Mouse (Mus musculus): ENCODE measurements around the gene Igflr1.

The Igflr1 gene

DNA sequence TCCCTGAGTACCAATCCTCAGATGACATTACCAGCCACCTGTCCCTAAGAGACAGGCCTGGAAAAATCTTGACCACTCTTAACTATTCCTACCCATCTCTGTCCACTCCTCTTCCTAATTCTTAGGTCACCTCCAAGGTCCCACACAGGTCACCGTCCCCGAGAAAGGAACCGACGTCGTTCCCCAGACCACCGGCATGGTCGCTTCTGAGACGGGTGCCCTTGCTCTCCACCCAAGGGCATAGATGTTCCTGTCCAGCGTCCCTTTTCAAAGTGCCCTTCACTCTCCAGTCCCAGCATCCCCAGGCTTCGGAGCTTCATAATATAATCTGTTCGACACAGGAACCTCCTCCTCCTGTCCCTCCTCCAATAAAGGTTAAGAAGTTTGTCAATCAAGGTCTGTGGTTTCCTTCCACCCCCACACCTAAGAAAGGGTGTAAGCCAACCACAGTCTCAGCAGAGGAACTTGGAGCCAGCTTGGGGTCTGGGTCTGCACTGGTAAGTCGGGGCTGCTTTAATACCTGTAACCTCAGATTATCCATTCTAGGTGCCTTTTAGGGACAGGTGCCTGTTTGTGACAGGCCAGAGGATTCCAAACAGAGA is at the start of gene Igflr1:
Igflr1 (plus strand) TSS at position 458 of the 602 bp plus-strand sequence.
- ATAC-seq (ENCODE audit: insufficient number of reproducible peaks, low FRiP score, low TSS enrichment) = no peak

DNA sequence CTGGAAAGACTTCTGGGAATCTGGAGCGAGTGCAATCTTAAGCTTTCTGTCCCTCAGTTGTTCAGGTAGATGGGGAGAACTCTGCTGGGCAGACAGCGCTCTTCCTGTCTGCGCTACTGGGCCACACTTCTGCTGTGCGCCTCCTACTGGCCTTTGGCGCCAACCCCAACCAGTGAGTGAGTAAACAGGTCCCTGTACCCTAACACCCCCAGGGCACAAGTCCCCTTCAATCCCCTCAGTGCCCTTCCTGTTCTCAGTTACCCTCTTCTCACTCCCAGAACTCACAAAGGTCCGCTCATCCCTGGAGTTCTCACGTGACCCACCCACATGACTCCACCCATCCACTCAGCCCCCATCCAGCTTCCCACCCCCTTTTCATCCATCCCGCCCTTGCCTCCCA is 46.9 kb upstream of the Igflr1 start:
- ATAC-seq (ENCODE audit: insufficient number of reproducible peaks, low FRiP score, low TSS enrichment) = no peak

DNA sequence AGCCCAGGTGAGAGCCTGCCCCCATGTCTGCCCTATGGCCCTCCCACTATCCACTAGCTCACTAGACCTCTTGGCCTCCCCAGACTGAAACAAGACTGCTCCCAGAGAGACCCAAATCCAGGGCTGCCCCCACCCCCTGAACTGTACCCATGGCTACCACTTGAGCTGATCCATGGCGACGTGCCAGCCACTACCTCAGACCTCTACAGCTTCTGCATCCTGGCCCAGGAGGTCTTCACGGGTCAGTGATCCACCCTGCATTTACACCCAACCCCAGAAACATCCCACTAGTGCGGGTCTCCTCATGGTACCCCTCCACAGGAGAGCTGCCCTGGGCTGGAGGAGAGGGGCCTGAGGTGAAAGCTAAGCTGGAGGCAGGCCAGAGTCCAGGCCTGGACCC is 44.8 kb upstream of the Igflr1 start:
- no peak for ATAC-seq (ENCODE audit: insufficient number of reproducible peaks, low FRiP score, low TSS enrichment)

DNA sequence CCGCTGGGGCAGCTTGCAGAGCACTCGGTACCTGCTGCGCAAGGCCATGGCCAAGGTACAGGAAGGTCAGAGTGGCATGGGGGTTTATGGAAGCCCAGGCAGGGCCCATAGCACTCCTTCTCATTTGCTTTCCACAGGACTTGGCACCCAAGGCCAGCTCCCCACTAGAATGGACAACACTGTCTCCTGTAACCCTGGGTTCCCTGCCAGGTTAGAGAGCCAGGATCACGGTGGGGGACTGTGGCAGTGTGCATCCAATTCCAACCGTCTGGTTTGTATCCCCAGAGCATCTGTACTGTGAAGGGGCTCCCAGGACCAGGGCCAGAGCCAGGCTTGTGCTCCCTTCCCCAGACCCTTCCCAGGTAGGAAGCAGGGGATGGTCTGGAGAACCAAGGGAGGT is 44.4 kb upstream of the Igflr1 start:
- peak; percentile 36; the same call in 1 of the 2 replicates for ATAC-seq (ENCODE audit: insufficient number of reproducible peaks, low FRiP score, low TSS enrichment)

DNA sequence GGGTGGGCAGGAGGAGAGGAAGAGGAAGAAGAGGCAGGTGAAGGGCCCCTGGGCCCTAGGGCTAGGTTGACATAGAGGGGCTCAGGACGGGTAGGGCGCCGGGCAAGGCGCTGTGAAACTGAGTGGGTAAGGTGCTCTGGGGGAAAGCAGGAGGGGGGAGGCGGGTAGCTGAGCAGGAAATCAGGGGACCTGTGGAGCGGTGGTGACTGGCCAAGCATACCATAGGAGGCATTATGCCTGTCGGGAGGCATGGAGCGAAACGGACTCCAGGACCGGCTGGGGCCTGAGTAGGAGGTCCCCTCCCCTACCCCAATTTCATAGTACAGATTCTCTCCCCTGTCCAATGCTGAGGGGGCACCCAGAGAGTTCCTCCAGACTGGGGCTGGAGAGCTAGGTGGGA is 42.4 kb upstream of the Igflr1 start:
- ATAC-seq (ENCODE audit: insufficient number of reproducible peaks, low FRiP score, low TSS enrichment) = no peak

DNA sequence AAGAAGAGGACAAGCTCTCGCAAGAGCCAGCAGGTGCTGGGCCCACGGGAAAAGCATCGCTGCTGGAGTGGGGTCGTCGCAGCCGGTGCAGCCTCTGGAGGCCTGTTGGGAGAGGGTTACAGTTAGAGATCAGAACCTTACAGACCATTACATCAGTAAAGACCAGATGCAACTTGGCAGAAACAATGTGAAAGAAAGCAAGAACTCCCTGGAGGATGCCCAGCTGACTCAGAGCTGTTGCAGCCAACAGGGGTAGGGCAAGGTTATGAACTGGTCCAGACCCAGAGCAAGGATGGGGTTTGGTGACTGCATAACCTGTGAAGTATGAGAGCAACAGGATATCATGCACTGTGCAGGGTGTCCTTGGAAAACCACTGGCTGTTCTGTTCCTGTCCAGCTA is 40.7 kb upstream of the Igflr1 start:
- ATAC-seq (ENCODE audit: insufficient number of reproducible peaks, low FRiP score, low TSS enrichment) = no peak

DNA sequence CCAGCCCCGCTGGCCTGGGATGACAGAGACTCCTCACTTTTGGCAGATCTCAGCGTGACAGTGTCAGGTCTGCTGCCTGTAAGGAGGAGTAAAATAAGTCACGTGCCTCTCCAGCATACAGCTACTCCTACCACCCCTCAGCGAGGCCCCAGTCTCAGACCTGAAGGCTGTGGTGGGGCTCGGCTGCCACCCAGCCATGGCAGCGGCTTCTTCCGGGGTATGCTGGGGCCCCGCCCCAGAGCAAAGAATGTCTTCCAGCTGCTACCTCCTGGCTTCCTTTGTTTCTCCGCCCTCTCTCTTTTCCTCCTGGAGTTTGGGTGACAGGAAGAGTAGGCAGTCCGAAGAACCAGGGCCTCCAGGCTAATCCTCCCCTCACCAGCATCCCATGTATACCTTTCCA is 39.3 kb upstream of the Igflr1 start:
- no peak for ATAC-seq (ENCODE audit: insufficient number of reproducible peaks, low FRiP score, low TSS enrichment)

DNA sequence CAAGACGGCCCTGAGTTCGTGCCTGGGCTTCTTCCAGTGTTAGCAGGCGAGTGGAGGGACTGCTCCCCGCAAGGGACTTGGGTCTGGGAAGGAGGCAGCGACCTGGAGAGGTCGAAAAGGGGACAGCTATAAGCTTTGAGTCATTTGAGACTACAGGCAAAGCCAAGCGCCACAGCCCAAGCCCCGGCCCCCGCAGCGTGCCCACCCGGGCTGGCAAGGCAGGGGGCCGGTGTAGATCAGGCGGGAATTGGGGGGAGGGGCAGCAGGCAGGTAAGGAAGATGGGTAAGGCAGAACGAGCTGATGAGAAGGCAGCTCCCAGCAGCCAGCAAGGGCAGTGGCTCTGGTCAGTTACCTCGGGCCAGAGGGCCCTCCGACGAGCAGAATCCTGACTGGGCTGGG is 38.8 kb upstream of the Igflr1 start:
- ATAC-seq (ENCODE audit: insufficient number of reproducible peaks, low FRiP score, low TSS enrichment) = no peak

DNA sequence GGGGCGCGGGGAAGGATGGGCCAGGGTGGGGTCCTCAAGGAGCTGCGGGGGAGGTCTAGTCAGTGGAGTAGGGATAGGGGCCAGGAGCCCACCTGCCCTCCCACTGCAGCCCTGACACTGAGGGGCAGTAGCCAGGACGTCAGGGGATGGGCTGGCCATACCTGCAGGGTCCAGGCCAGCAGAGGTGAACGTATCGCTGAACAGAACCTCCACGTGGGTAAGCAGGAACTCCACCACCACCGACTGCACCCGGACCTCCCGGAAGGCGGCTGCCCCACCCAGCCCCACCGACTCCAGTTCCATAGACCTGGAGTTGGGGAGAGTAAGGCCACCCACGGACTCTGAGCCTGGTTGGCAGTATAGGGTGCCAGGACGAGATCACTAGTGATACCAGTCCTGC is 38.2 kb upstream of the Igflr1 start:
- ATAC-seq (ENCODE audit: insufficient number of reproducible peaks, low FRiP score, low TSS enrichment) = no peak

DNA sequence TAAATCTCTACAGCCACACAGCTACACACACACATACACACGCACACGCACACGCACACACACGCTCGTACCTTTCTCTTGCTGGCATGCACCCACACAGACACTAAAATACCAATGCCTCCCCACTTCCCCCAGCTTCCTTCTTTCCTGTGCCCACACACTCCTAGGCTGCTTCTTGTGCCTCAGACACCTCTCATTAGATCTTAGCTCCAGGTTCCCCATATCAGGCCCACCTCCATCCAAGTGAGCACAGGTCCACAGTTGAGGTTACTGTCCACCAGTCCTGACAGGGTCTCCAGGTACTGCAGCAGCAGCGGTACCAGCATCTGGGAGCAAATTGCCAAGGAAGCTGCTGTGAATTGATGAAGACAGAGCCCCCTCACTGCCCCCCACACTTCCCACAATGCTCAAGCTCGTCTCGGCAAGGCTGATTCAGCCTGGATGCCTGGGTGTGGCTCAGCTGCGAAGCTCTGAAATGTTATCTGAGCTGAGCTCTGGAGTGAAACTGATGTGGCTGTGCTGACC is 33.9 kb upstream of the Igflr1 start:
- no peak for ATAC-seq (ENCODE audit: insufficient number of reproducible peaks, low FRiP score, low TSS enrichment)

DNA sequence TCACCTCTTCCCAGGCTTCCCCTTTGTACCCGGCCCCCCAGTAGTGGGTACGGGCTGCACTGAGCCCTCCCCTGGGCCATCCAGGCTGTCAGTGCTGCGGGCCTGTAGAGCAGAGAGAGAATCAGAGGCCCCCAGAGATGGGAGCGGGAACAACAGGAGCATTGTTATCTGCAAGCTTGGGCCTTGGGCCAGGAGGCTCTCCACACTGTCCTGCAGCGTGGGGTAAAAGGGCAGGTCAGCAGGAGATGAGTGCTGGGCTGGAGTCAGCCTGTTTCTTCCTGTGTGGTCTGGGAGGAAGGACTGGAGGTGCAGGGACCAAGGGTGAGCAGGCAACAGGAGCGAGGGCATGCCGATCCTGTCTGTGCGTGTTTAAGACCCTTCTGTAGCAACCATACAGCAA is 32.3 kb upstream of the Igflr1 start:
- ATAC-seq (ENCODE audit: insufficient number of reproducible peaks, low FRiP score, low TSS enrichment) = no peak

DNA sequence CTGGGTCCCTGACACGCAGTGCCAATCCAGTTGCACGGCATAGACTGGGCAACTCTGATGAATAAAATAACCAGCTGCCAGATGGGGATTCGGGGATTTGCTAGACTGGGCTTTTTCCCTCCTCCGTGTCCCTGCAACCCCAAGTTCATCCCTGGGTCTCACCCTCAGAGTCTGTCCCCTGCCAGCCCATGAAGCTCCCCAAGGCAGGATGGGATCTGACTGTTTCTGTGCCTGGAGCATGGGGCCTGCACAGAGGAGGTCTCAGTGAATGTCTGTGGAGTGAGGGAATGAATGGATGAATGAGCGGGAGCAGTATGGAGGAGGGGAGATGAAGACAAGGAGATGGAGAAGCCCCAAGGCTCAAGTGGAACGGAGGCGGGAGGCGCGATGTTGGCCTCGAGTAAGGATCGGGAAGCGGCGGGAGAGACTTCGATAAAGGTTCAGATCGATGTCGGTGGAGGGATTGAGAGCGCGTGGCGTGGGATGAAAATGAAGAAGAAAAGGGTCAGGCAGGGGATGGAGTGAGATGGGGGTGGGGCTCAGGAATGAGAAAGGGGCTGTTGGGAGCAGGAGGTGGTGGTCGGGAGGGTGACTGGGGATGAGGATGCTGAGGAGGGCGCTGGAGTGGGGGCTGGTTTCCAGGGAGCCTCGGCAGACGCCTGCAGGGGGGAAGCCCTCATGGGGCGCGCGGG is 31.1 kb upstream of the Igflr1 start:
- ATAC-seq (ENCODE audit: insufficient number of reproducible peaks, low FRiP score, low TSS enrichment) = no peak

DNA sequence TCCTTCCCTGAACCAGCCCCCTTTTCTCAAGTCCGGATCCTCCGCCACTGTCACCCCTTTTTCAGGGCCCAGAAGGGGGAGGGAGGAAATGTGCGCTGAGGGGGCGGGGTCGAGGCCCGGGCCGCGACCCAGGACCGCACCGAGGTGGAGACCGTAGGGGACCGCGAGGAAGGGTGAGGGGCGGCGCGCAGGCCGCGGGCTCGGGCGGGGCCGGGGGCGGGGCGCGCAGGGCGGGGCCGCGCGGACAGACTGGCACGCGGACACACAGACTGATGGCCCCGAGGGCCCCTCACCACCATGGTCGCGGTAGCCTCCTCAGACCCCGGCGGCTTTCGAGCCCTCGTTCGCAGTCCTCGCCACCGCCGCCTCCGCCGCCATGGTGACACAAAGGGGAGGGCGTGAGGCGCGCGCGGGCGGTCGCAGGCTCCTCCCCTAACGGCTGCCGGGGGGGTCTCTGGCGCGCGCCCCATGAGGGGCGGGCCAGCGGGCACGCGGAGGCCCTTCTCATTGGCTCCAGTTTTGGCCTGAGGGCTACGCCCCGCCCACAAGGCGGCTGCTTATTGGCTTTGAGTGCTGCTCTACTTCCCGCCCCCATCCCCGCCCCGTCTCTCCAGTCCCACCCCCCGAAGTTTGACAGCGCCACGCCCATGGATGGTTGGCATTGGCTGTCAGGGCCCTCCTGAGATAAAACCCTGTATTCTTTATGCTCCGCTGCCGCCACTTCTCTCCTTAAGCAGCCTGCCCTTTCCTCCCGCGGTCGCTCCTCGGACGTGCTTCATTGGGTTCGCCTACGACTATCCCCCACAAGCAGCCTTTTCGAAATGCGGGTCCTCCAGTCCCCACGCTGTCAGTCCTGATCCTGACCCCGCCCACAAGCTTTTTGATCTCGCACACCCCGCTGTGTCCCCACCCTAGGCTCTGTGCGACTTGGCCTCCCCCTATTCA is 30.3 kb upstream of the Igflr1 start, which contains the start of gene Arhgap33:
Arhgap33 (minus strand) TSS at position 428 of the 945 bp plus-strand sequence.
- peak; percentile 74; the same call in 1 of the 2 replicates for ATAC-seq (ENCODE audit: insufficient number of reproducible peaks, low FRiP score, low TSS enrichment)

DNA sequence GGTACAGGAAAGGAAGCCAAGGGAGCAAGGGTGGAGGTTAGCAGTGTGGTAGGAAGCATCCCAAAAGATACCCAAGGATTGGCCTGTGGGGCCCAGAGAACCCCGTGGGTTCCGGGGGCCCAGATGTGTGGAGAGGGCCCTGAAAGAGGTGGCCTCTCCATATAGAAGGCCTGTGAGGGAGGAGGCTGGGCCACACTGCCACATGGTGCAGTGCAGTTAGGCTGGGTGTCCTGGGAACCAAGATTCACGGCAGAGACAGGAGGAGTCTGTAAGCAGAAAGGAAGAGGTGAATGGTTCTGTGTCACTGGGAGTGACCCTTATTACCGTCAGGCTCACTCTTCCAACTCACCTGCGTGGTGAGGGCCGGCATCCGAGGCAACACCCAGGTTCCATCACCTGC is 24.7 kb upstream of the Igflr1 start:
- no peak for ATAC-seq (ENCODE audit: insufficient number of reproducible peaks, low FRiP score, low TSS enrichment)

DNA sequence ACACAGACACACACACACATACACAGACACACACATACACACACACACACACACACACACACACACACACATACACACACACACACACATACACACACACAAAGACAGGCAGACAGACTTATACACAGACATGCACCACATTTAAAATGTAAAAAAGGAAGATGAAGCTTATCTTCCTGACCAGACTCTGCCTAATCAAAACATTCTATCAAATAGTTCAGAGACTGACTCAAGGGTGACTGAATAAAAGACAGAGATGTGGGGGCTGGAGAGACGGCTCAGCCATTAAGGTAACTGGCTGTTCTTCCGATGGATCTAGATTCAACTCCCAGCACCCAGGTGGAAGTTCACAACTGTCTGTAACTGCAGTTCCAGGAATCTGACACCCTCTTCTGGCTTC is 20.9 kb upstream of the Igflr1 start:
- ATAC-seq (ENCODE audit: insufficient number of reproducible peaks, low FRiP score, low TSS enrichment) = no peak

DNA sequence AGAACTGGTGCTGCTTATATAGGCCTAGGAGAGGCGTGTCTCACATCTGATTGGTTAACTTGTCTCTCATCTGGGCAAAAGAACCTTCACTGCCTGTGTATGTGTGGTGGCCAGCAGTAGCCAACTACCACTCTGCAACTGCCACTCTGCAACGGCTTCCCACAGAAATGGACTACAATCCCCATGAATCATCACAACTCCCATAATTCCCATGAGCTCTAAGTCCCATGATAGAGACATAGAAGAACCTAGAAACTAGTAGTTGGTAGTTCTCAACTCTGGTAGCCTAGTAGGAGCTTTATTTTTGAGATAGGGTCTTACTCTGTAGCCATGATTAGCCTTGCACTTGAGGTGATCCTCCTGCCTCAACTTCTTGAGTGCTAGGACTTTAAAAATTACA is 15.3 kb upstream of the Igflr1 start:
- no peak for ATAC-seq (ENCODE audit: insufficient number of reproducible peaks, low FRiP score, low TSS enrichment)

DNA sequence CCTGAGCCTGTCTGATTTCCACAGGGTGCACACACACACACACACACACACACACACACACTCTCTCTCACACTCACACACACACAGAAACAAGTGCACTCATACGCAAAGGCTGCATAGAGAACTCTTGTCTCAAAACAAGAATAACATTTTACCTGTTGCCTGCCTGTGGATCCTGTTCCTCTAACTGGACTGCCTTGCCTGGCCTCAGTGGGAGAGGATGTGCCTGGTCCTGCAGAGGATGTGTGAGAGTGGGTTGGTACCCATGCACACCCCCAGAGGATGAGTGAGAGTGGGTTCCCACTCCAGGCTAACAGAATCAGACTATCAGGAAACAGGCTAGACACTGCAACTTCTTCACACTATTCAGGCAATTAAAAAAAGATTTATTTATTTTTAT is 14.6 kb upstream of the Igflr1 start:
- no peak for ATAC-seq (ENCODE audit: insufficient number of reproducible peaks, low FRiP score, low TSS enrichment)

DNA sequence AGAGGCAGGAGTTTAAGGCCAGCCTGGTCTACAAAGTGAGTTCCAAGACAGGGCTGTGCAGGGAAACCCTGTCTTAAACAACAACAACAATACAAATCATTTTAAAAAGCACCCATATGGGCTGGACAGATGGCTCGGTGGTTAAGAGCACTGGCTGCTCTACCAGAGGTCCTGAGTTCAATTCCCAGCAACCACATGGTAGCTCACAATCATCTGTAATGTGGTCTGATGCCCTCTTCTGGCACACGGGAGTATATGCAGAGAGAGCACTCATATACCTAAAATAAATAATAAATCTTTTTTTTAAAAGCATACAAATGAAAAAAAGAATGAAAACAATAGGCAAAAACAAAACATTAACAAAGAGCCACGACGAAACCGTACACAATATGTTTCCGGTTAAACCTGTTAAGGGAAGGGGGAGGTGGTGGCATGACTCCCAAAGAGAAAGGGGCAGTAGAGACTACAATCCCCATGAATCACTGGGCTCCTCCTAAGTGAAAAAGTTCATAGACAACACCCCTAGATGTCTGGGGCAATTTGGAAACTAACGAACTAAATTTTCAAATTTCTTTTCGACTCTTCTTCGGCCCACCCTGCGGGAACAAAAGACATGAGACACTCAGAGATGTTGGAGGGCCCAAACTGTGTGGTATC is 13.7 kb upstream of the Igflr1 start:
- 0 out of 2 replicates have a peak, but pooled peaks have one; percentile 26 for ATAC-seq (ENCODE audit: insufficient number of reproducible peaks, low FRiP score, low TSS enrichment)

DNA sequence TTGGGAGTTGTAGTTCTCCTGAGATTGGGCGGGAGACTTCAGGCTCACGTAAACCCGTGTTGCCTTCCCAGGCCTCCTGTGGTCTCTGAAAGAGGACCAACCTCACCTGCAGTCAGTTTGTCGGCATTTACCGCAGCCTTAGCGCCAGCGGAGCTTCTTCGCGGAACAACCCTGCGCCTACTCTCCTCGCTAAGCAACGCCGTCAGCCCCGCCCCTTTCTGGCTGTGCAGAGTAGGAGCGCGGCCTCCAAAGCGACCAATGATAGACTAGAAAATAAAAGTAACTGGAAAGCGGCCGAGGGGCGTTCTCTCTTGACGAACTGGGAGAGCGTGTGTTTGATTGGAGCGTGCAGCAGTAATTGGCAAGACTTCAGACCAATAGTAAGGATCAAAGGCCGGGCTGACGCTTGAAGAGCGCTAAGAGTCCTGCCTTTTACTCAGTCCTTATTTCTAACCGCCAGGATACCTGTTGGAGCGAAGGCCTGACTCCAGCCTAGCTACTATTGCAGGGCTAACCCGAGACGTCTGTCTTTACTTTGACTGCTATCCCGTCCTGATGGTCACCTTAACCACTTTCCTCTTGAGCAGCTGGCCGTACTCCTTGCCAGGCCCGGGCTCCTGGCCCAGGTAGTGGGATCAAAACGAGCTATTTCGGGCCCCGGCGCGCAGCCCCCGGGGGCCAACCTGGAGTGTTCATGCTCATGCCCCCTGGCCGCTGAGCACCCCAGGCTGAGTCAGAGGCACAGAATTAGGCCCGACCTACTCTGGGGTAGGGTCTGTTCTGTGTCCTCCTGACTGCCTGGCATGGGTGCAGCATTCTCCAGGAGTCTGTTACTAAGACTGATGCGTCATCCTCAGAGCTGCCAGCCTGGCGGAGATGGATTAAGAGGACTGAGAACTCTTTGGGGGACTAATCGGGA is 12.9 kb upstream of the Igflr1 start, which contains the start of the genes Hspb6 and Proser3:
Hspb6 (plus strand) TSS at position 77 of the 919 bp plus-strand sequence.
Proser3 (minus strand) TSS at position 198 of the 919 bp plus-strand sequence.
- peak; percentile 89 for ATAC-seq (ENCODE audit: insufficient number of reproducible peaks, low FRiP score, low TSS enrichment)
